Mouse (Mus musculus) kidney, adult 2 months (tissue): ENCODE measurements around the gene Sfrp4.

Source experiments
- CTCF ChIP-seq: fragments of 200-500 bp; conservative IDR thresholded peaks from 2 replicates; pipeline ENCODE4 v1.5.1; 2011; ENCODE audit warnings: low read depth, mild to moderate bottlenecking, control low read depth, low read length, moderate library complexity, mixed read lengths; ENCODE audit not compliant: insufficient read depth, insufficient read length
- POLR2A ChIP-seq: fragments of 200-500 bp; IDR thresholded peaks from one replicate; pipeline ENCODE4 v1.6.1; 2011; ENCODE audit warnings: low read depth, low read length, control low read depth

- TF ChIP-seq CTCF: no peak
- TF ChIP-seq POLR2A: no peak
Observed at GRCm38 (mm10) chr13:19575947-19576346, 47.0 kb upstream of the Sfrp4 start.
